Mouse (Mus musculus): Measurements from ENCODE around the gene Repin1. TPM values are rescaled to one million over a fixed set of nuclear protein-coding genes. Genes with fewer than 3 reads are reported as not detected.

Gene Repin1
- polyA plus RNA-seq, 1 experiment: 9.1 TPM

- Histone ChIP-seq H3K79me2 (ENCODE audit: control insufficient read depth, insufficient read depth) (no peaks in the 10 kb centered on the region), H3K36me3 (ENCODE audit: control insufficient read depth, insufficient read depth) (no peaks in the 10 kb centered on the region), H3K4me3 (ENCODE audit: insufficient read depth, poor library complexity, severe bottlenecking) (no peak overlapping the region), H3K27me3 (ENCODE audit: control insufficient read depth, insufficient read depth, insufficient read length) (peaks cover 3% of the 10 kb centered on the region), H3K79me3 (ENCODE audit: low read depth) (no peaks in the 10 kb centered on the region), H3ac (ENCODE audit: control insufficient read depth, insufficient read length, low read depth) (no peak overlapping the region)
- TF ChIP-seq USF1 (IDR thresholded peaks at IDR 0.05; ENCODE audit: low read depth) (no peak), MYOG (IDR thresholded peaks at IDR 0.05; ENCODE audit: control insufficient read depth, extremely low read depth, insufficient read length) (no peak), CTCF (IDR thresholded peaks at IDR 0.05; ENCODE audit: control insufficient read depth, insufficient read depth, insufficient read length) (no peak), MYOD1 (IDR thresholded peaks at IDR 0.05; ENCODE audit: control insufficient read depth, insufficient read length, low read depth) (no peak), FOSL1 (IDR thresholded peaks at IDR 0.05; ENCODE audit: insufficient read depth, low read length, poor library complexity, severe bottlenecking) (no peak), CEBPB (IDR thresholded peaks at IDR 0.05; ENCODE audit: low read depth) (no peak), MAX (IDR thresholded peaks at IDR 0.05) (no peak)
Measured at GRCm38 (mm10) chr6:48636515-48636914, 42.8 kb downstream of the Repin1 start.

- H3K4me3 ChIP-seq (ENCODE audit: insufficient read depth, poor library complexity, severe bottlenecking): no peak overlapping the region
- no peaks in the 10 kb centered on the region for H3K36me3 ChIP-seq (ENCODE audit: control insufficient read depth, insufficient read depth)
- peaks cover 4% of the 10 kb centered on the region for H3K27me3 ChIP-seq (ENCODE audit: control insufficient read depth, insufficient read depth, insufficient read length)
- peaks cover 1% of the 10 kb centered on the region for H3K79me3 ChIP-seq (ENCODE audit: low read depth)
- no peaks in the 10 kb centered on the region for H3K79me2 ChIP-seq (ENCODE audit: control insufficient read depth, insufficient read depth)
- TF ChIP-seq USF1 (IDR thresholded peaks at IDR 0.05; ENCODE audit: low read depth) (no peak), FOSL1 (IDR thresholded peaks at IDR 0.05; ENCODE audit: insufficient read depth, low read length, poor library complexity, severe bottlenecking) (no peak), CEBPB (IDR thresholded peaks at IDR 0.05; ENCODE audit: low read depth) (no peak), MYOG (IDR thresholded peaks at IDR 0.05; ENCODE audit: control insufficient read depth, extremely low read depth, insufficient read length) (no peak), MAX (IDR thresholded peaks at IDR 0.05) (no peak), MYOD1 (IDR thresholded peaks at IDR 0.05; ENCODE audit: control insufficient read depth, insufficient read length, low read depth) (no peak), CTCF (IDR thresholded peaks at IDR 0.05; ENCODE audit: control insufficient read depth, insufficient read depth, insufficient read length) (no peak)
- no peak overlapping the region for H3ac ChIP-seq (ENCODE audit: control insufficient read depth, insufficient read length, low read depth)
Measured at GRCm38 (mm10) chr6:48637811-48638500, 44.3 kb downstream of the Repin1 start.

- Histone ChIP-seq H3K79me3 (ENCODE audit: low read depth) (peaks cover 1% of the 10 kb centered on the region), H3ac (ENCODE audit: control insufficient read depth, insufficient read length, low read depth) (no peak overlapping the region), H3K36me3 (ENCODE audit: control insufficient read depth, insufficient read depth) (no peaks in the 10 kb centered on the region), H3K27me3 (ENCODE audit: control insufficient read depth, insufficient read depth, insufficient read length) (peaks cover 4% of the 10 kb centered on the region), H3K79me2 (ENCODE audit: control insufficient read depth, insufficient read depth) (no peaks in the 10 kb centered on the region), H3K4me3 (ENCODE audit: insufficient read depth, poor library complexity, severe bottlenecking) (no peak overlapping the region)
- no peak for TF ChIP-seq MAX (IDR thresholded peaks at IDR 0.05)
- TF ChIP-seq FOSL1 (IDR thresholded peaks at IDR 0.05; ENCODE audit: insufficient read depth, low read length, poor library complexity, severe bottlenecking): no peak
- TF ChIP-seq MYOG (IDR thresholded peaks at IDR 0.05; ENCODE audit: control insufficient read depth, extremely low read depth, insufficient read length): no peak
- no peak for TF ChIP-seq CEBPB (IDR thresholded peaks at IDR 0.05; ENCODE audit: low read depth)
- TF ChIP-seq CTCF (IDR thresholded peaks at IDR 0.05; ENCODE audit: control insufficient read depth, insufficient read depth, insufficient read length): no peak
- no peak for TF ChIP-seq MYOD1 (IDR thresholded peaks at IDR 0.05; ENCODE audit: control insufficient read depth, insufficient read length, low read depth)
- no peak for TF ChIP-seq USF1 (IDR thresholded peaks at IDR 0.05; ENCODE audit: low read depth)
Measured at GRCm38 (mm10) chr6:48638553-48638952, 44.9 kb downstream of the Repin1 start.

- H3ac ChIP-seq (ENCODE audit: control insufficient read depth, insufficient read length, low read depth): no peak overlapping the region
- no peaks in the 10 kb centered on the region for H3K79me2 ChIP-seq (ENCODE audit: control insufficient read depth, insufficient read depth)
- H3K36me3 ChIP-seq (ENCODE audit: control insufficient read depth, insufficient read depth): no peaks in the 10 kb centered on the region
- no peak for TF ChIP-seq CTCF (IDR thresholded peaks at IDR 0.05; ENCODE audit: control insufficient read depth, insufficient read depth, insufficient read length)
- no peak for TF ChIP-seq CEBPB (IDR thresholded peaks at IDR 0.05; ENCODE audit: low read depth)
- no peak for TF ChIP-seq MYOD1 (IDR thresholded peaks at IDR 0.05; ENCODE audit: control insufficient read depth, insufficient read length, low read depth)
- no peak for TF ChIP-seq USF1 (IDR thresholded peaks at IDR 0.05; ENCODE audit: low read depth)
- TF ChIP-seq MAX (IDR thresholded peaks at IDR 0.05): no peak
- TF ChIP-seq MYOG (IDR thresholded peaks at IDR 0.05; ENCODE audit: control insufficient read depth, extremely low read depth, insufficient read length): no peak
- TF ChIP-seq FOSL1 (IDR thresholded peaks at IDR 0.05; ENCODE audit: insufficient read depth, low read length, poor library complexity, severe bottlenecking): no peak
- H3K27me3 ChIP-seq (ENCODE audit: control insufficient read depth, insufficient read depth, insufficient read length): peaks cover 7% of the 10 kb centered on the region
- H3K79me3 ChIP-seq (ENCODE audit: low read depth): peaks cover 1% of the 10 kb centered on the region
- H3K4me3 ChIP-seq (ENCODE audit: insufficient read depth, poor library complexity, severe bottlenecking): no peak overlapping the region
Measured at GRCm38 (mm10) chr6:48641391-48641790, 47.7 kb downstream of the Repin1 start.

- TF ChIP-seq MAX (IDR thresholded peaks at IDR 0.05): no peak
- TF ChIP-seq MYOG (IDR thresholded peaks at IDR 0.05; ENCODE audit: control insufficient read depth, extremely low read depth, insufficient read length): no peak
- TF ChIP-seq CEBPB (IDR thresholded peaks at IDR 0.05; ENCODE audit: low read depth): no peak
- no peak for TF ChIP-seq USF1 (IDR thresholded peaks at IDR 0.05; ENCODE audit: low read depth)
- TF ChIP-seq MYOD1 (IDR thresholded peaks at IDR 0.05; ENCODE audit: control insufficient read depth, insufficient read length, low read depth): no peak
- no peak for TF ChIP-seq FOSL1 (IDR thresholded peaks at IDR 0.05; ENCODE audit: insufficient read depth, low read length, poor library complexity, severe bottlenecking)
- peak; percentile 9 for TF ChIP-seq CTCF (IDR thresholded peaks at IDR 0.05; ENCODE audit: control insufficient read depth, insufficient read depth, insufficient read length)
- Histone ChIP-seq H3K27me3 (ENCODE audit: control insufficient read depth, insufficient read depth, insufficient read length) (peaks cover 7% of the 10 kb centered on the region), H3K4me3 (ENCODE audit: insufficient read depth, poor library complexity, severe bottlenecking) (no peak overlapping the region), H3K79me3 (ENCODE audit: low read depth) (peaks cover 1% of the 10 kb centered on the region), H3K79me2 (ENCODE audit: control insufficient read depth, insufficient read depth) (no peaks in the 10 kb centered on the region), H3K36me3 (ENCODE audit: control insufficient read depth, insufficient read depth) (no peaks in the 10 kb centered on the region), H3ac (ENCODE audit: control insufficient read depth, insufficient read length, low read depth) (no peak overlapping the region)
Measured at GRCm38 (mm10) chr6:48642764-48643292, 49.1 kb downstream of the Repin1 start.

Data from C2C12 (cell line).